Mouse (Mus musculus) kidney, postnatal 36 days (tissue): ENCODE measurements around the gene Esp36.
"Not testable (repeated sequence)": the region's sequence is repeated elsewhere in the genome, so short reads cannot be mapped to it uniquely, and the experiment has no call there.

Experiments
- DNase-seq, 2 experiments: peaks; one replicate each; pipeline ENCODE4 v3.0.0; 2021 to 2022; ENCODE audit warnings: mixed read lengths in 2 of 2

The Esp36 gene

DNA sequence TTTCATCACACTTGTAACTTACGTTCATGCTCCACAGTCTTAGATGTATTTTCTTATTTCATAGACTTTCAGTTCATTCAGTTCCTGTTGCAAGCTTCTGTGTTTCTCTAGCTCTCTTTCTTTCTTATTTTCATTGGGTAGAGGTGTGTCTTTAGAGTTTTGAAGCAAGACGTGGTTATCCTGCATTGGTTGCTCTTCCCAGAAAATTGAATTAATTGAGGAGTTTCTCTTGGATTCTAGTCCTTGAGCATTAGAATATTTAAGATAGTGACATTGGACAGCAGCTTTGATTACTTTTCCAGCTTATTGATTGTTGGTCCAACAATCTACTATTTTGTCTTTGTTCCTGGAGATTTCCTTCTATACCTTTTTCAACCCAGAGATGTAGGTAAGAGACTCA is at the start of gene Esp36:
Esp36 (minus strand) TSS at position 101 of the 400 bp plus-strand sequence.
- no peak for DNase-seq

DNA sequence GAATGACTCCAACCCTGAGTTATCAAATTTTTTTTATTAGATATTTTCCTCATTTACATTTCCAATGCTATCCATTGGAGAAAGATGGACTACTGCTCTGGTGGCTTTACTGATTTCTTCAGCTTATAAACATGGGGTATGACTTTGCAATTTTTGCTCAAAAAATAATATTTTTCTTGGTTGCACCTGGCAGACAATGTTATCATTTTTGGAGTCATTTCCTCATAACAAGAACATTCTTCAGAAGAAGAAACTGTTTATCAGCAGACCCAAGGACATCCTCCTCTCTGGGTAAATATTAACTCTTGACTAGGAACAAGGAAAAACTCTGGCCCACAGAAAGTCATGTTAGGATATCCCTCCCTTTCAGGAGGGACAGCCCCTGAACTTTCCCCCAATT is 36.2 kb upstream of the Esp36 start:
- DNase-seq = not testable (repeated sequence)

DNA sequence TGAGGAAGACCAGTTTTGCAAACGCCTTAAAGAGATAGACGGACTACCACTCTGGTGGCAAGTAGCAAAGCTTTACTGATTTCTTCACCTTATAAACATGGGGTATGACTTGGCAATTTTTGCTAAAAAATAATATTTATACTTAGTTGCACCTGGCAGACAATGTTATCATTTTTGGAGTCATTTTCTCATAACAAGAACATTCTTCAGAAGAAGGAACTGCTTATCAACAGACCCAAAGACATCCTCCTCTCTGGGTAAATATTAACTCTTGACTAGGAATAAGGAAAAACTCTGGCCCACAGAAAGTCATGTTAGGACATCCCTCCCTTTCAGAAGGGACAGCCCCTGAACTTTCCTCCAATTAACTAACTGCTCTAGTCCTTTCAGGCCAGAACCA is 30.7 kb upstream of the Esp36 start:
- DNase-seq = no peak

DNA sequence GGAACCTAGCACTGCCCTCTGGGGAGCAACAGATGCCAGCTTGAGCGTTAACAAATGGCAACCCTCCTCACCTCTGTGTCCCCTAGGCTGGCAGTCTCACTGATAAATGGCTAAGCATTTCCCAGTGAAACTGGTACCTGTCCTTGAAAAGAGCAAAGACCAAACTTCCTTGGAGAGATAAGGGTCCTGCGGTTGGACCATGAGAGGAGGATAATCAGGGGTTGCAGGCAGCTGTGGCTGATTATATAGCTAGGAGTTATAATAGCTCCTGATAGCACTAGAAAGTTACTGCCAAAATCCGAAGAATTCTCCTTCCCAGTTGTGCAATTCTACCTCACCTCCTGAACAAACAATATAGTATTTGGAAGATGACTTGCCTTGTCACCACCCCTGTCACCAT is 13.8 kb downstream of the Esp36 start:
- no peak for DNase-seq

DNA sequence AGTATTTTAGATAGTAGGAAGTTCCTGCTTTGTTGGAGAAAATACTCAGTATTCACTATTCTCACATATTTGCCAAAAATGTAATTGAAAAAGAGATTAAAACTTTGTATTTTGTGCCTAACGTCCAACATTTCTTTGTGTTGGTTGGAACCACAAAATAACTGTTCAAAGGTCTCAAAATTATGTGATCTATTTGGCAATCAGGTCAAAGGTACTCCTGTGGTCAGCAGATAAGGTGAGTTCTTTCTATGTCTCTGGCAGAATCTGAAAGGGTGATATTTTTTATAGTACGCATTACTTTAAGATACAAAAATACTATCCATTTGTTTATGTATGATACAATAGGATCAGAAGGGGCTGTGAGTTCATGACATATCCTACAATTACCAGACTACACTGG is 28.2 kb downstream of the Esp36 start:
- no peak for DNase-seq
